Mouse (Mus musculus): ENCODE data around the gene Srm.

GRCm38 (mm10) chr4:148607758-148608157, 16.5 kb downstream of the Srm start:
- TF ChIP-seq POLR2A (IDR thresholded peaks at IDR 0.05; ENCODE audit: low read depth, low read length) (no peak), CTCF (conservative IDR thresholded peaks at IDR 0.05; ENCODE audit: insufficient read depth, insufficient read length, low read depth, low read length) (peak; percentile 91)
